Mouse (Mus musculus) 416B (cell line): ENCODE measurements around the gene Lrrn2.

Experiments
- DNase-seq: peaks from one replicate; pipeline ENCODE4 v3.0.0; 2011; ENCODE audit warnings: low read depth

The Lrrn2 gene

DNA sequence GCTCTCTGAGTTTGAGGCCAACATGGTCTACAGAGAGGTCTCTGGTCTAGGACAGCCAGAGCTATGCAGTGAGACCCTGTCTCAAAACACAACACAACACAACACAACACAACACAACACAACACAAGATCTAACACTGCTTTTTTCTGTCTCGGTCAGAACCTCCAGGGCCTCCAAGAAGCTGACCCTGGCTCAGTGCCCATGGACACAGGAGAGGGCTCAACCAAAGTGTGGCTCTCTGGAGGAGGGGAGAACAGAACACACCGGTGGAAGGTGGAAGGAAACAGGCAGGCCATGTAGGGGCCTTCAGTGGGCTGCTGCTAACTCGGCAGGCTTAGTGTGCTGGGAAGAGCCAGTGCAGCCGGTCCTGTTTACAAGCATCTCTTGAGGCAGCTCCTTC is 5.6 kb downstream of the Lrrn2 start:
- no peak for DNase-seq

DNA sequence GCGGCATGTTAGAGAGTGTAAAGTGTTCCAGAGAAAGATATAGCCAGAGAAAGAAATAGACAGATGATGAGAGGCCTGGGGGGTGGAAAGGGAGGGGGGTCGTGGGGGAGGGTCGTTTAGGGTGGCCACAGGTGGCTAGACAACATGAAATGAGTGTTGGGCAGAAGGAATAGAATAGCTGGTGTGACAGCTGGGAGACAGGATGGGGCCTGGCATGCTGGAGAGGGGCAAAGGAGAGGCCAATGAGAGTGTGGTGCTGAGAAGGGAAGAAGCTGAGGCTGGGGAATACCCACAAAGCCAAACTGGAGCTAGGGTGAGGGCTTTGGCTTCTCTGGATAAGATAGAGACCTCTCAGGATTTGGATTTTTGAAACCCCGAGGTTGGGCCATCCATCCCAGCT is 6.6 kb downstream of the Lrrn2 start:
- DNase-seq, result no peak

DNA sequence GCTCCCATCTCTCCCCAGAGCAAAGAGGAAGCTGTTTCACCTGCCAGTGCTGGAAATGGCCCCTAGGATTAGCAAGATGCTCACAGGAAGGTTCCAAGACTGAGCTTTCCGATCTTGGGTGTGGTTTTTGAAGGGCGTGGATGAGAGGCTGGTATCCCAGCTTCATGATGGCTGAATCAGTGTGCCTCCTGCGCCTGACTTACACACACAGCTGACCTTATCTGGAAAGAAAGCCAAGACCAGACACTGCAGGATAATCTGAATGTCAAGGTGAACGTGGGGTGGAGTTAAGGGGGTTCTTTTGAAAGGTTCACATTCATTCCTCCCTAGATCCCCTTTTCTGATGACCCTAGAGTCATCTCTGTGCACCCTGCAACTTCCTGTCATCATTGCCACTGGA is 8.7 kb downstream of the Lrrn2 start:
- DNase-seq, result no peak

DNA sequence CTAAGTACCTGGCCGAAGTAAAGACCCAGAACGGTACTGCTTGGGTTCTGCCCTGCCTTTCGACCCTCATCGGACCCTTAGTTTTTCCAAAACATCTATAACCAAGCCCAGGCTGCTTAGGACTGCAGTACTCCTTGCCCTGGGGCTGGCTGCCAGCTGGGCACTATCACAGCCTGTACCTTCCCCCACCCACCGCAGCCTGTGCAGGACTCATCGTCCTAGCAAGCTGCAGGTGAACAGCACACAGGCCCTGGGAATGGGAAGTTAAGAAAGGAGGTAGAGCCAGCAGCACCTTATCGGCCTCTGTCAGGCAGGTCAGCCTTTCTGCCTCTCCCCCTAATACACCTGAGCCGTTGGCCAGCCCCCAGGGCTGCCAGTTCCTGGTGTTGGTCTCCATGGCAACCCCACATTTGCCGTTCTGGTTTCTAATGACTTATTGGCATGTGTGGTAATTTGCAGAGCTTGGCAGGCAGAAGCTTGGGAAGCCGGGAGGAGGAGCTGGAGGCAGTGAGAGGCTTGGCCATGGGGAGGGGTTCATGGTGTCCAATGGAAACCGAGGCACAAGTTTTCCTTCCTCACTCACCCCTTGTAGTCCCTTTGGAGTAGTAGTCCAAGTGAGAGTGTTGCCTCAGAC is 10.2 kb downstream of the Lrrn2 start:
- DNase-seq, result no peak

DNA sequence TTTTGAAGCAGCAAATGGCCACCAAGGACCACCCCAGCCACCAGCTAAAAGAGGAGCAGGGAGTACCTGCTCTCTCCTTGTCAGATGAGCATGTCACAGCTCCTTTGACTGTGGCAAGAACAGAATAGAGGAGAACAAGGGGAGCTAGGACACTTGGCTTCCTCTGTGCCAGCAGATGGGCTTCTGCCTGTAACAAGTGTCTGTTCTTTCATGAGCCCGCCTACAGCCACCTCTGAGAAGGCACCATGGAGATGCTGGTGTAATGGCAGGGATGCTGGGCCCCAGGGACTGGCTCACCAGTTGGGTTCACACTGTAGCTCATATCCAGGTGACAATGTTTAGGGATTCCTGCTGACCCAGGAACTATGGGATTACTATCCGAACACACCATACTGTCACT is 12.0 kb downstream of the Lrrn2 start:
- no peak for DNase-seq

DNA sequence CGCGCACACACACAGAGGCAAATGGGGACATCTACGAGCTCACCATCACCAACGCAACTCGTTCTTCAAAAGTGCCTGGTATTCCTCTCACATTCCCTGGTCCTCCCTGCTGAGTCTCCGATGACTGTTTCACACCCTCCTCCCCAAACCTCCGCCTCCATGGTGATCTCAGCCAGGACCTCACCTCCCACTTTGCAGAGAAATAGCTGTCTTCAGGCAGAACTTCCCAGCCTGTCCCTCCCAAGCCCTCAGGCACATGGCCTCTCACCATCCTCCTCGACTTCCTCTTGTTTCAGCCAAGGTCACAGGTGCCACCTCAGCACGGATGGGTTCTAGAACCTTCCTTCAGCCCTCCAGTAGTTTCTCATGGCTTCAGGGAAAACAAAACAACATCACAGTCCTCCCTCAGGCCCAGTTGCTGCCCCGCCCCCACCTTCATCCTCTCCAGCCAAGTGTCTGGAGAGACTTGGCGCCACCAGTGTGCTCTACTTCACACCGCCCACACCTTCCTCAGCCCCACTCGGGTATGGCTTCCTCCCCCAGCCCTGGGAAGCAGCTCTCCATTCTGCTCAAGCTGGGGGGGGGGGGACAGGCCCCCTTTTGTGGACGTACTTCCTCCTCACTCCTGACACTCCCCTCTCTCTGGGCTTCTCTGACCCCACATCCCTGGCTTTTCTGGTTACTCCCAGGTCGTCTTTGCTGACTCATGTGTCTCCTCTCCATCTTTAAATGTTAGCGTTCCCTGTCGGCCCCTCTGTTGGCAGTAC is 13.4 kb downstream of the Lrrn2 start:
- DNase-seq, result no peak

DNA sequence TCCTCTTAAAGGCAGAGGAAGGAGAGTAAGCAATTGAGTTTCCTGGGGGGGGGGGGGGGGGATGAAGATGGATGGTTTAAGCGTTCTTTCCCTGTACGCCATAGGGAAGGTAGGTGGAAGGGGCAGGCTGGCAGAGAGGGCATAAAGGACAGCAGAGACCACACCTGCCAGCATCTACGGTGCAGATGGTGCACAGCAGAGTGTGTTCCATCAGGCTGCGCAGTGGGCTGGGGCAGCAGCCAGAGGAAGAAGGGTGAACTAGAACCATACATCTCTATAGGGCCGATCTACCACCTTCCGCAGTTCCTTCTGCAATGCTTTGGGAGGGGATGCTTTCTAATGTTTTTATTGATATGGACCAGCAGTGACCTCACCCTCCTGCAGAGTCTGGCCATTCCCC is 19.0 kb downstream of the Lrrn2 start:
- DNase-seq, result no peak

DNA sequence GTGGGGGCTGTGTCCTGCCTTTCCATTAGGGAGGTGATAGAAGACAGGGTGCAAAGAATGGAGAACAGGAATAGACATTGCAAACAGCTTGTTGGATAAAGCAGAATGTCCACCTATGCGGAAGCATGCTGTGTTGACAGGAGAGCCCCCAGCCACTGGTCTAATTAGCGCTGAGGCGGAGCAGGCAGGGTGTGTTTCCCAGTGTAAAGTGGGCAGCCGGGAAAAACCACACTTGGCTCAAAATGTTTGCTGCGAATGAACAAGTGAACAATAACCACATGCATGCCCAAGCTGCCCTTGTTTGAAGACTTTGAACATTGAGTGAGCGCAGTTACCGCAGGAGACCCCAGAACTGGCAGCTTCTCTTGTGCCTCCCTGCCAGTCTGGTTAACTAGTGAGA is 19.6 kb downstream of the Lrrn2 start:
- no peak for DNase-seq

DNA sequence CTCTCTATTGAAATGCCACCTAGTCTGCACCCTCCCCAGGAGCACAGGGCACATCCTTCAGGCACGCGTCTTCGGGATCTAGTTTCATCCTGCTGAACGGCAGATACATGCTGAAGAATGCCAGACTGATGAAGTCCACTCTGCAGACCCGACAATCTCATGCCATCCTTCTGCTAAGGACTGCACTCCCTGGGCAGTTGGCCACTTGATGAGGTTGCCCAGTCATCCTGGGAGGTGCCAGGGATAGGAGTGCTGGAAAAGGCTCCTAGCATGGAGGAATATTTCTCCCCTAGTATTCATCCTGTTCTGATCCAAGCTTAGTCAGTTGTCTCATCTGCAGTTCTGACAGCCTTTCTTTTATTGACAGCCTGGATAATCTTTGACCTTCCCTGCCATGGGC is 20.9 kb downstream of the Lrrn2 start:
- no peak for DNase-seq

DNA sequence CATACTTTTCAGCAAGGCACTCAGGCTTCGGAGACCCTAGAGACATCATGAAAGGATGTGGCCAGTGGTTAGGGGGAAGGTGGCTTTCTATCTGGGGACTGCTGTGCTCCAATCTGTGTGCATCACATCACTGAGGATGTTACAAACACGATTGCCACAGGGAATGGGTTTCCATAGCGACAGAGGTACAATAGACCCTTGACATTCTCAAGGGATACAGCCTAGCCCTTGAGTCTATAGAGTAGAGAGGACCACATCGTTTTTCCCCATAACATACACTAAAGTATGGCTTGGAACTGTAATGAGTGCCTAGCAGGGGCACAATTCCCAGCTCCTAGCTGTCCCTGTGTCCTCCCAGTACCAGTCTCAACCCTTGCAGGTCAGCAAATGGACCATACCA is 23.4 kb downstream of the Lrrn2 start:
- no peak for DNase-seq

DNA sequence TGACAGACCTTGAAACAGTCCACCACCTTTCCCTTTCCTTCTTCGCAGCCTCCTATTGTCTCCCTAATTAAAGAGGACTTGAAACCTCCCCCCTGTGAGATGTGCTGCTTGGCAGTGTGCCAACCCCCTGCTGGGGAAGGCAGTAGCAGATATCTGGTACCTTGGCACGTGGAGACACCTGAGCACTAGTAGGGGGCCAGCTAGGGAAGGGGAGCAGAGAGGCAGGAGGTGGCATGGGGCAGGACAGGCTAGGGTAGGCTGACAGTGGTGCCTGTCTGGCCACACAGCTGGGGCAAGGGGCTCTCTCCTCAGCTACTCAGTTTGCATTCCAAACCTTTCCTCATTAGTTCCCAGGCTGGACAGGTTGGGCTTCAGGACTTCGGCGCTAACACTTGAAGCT is 29.0 kb downstream of the Lrrn2 start:
- DNase-seq, result no peak

DNA sequence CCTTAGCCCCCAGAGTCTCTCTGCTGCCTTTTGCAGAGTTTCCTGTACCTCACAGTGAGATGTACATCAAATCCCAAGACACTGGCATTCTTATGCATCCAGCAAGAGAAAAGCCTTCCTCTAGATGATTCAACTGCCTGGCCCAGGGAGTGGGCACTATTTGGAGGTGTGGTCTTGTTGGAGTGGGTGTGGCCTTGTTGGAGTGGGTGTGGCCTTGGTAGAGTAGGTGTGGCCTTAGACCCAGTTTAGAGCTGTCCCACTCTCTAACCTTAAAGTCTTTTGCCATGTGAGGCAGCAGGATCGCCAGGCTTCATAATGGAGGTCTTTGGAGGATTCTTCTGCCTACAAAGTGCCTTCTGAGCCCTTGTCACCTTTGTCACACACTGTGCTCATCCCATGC is 29.9 kb downstream of the Lrrn2 start:
- no peak for DNase-seq

DNA sequence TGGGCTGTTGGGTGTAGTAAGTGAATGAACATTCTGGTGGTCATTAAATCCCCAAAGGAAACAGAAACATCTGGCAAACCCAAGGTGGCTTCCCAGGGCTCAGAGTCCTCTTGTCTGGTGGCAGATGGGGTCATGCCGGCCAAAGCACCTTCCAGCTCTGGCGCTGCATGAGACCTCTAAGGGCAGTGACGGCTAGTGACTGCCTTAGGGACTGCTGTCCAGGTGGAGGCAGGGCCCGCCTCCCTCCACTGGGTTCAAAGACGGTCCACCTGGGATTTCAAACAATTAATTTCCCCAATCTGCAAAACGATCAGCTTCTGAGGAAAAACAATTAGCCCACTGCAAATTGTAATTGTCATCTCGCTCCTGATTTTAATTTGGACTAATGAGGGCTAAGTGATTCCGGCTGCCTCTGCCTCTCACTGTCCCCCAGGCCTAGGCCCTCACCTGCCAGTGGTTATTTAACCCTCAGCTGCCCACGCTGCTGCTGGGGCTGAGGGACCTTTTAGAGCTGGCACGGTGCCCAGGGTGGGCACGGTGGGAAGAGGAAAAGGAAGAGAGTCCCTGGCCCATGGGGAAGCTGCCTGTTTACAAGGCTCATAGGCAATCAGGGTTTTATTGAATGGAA is 30.5 kb downstream of the Lrrn2 start:
- no peak for DNase-seq

DNA sequence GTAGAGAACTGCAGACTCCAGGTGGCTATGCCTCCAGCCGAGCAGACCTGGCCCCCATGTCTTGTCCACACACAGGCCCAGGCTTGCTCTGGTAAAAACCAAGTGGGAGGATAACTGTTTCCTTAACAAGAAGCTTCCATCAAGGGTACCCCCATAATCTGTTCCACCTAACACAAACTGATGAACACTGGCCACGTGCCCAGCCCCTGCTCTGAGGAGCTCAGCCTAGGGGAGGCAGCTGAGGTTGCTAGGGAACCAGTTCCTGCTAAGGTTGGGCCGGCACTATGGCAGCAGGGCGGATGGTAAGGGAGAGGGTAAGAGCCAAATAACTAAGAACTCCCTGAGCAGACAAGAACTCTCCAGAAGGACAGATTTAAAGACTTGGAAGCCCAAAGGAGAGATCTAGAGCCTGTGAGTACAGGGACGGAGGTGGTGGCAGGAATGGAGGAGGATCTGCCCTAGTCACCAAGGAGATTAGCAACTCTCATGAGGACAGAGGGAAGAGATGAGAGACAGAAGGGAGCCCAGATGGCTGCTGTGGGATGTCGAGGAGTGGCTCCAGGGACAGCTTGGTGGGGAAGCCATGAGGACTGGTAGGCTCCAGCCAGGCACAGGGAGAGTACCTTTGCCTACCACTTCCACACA is 35.9 kb downstream of the Lrrn2 start:
- DNase-seq, result no peak

DNA sequence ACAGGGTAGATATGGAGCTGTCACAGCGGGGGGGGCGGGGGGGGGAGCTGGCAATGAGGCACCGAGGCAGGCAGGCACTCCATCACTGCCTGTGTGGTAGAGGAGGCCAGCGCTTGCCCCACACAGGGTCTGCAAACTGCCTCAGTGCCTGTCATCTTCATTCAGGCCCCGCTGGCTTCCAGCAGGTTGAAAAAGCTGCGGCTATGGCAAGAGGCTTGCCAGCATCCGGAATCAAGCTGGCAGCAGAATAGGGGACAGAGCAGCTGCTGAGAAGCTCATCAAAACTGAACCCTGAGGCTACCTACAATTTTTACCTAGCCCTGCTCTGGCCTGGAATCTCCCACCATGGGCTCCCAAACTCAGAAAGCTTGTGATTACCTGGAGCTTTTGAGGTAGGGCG is 37.5 kb downstream of the Lrrn2 start:
- no peak for DNase-seq

DNA sequence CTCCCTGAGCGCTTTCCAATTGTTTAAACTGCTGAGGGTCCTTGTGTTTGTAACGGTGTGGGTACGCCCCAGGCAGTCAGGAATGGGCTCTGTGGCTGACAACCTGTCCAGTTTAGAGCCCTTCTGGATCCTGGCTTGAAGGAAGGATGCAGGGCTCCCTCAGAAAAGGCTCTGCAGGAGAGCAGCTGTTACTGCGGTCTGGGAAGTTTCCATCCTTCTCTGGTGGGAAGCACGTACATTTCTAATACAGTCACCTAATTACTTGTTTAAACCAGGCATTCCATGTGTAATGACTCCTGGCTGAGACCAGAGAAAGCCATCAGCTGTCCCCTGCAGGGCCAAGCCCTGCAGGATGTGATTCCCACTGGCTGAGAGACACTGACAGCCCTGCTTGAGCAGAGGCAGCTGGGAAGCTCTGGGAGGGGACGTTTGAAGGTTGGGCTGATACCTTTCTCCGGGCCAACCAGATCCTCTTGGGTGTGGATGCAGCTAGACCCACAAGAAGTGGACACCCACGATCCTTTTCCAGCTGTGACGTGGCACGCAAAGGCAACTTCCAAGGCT is 38.1 kb downstream of the Lrrn2 start:
- DNase-seq, result no peak

DNA sequence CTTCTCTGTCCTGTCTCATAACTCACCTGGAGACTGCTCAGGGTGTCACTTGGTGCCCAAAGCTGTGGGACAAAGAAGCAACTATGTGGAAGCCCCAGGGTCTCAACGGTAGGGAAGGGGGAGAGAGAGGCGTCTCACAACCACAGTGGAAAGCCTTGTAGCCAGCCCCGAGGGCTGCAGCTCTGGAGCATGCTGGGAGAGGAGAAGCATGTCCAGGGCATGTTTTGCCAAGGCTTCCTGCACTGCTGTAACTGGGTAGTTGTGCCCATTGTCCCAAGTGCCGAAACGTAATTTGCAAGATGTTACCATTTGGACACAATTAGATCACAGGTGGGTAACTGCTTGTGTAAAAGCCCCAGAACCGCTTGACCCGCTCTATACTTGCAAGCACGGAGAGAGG is 39.2 kb downstream of the Lrrn2 start:
- no peak for DNase-seq

DNA sequence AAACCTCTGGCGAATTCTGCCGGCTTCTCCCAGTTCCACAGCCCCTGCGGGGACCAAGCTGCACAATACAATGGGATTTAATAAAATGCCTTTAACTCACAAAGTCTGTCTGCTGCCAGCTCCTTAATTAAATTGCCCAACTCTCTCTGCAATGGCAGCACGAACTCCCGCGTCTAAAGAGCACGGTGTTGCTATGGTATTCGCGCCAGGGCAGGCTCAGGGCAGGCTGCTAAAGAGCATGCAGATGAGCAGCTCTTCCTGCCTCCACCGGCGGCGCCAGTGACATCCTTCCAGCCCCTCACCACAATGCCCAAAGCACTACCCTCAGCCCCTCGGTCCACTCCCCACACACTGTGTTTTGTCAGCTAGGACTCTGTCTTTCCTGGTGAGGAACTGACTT is 41.0 kb downstream of the Lrrn2 start:
- no peak for DNase-seq

DNA sequence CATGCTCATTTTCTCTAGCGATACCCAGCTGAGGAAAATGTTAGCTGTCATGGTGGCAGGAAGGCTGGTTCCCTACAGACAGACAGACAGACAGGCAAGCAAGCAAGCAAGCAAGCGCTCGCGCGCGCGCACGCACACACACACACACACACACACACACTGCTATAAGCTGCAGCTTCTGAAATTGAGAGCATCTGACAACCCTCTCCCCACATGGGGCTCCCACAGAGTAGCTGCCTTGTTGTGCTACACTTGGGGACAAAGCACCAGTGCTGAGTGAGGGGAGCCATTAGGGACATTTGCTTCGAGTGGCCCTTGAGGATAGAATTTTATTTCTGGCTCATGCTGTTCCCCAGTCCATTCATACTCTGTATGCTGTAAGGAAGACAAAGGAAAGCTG is 42.2 kb downstream of the Lrrn2 start:
- no peak for DNase-seq

DNA sequence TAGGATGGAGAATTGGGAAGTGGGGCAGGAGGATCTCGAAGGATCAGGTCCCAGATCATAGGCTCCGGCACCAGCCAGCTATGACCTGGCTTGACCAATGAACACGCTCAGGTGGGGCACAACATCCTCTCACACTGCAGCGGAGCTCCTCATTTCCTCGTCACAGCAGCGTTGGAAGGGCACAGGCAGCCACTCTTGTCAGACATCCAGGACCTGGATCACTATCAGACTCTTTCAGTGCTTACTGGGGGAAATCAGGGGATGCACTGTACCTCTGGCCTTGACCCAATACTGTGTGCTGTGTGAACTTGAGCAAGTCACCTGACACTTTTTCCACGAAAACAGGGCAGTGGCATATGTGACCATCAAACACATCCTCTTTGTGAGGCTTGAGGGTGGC is 45.2 kb downstream of the Lrrn2 start:
- DNase-seq, result no peak

DNA sequence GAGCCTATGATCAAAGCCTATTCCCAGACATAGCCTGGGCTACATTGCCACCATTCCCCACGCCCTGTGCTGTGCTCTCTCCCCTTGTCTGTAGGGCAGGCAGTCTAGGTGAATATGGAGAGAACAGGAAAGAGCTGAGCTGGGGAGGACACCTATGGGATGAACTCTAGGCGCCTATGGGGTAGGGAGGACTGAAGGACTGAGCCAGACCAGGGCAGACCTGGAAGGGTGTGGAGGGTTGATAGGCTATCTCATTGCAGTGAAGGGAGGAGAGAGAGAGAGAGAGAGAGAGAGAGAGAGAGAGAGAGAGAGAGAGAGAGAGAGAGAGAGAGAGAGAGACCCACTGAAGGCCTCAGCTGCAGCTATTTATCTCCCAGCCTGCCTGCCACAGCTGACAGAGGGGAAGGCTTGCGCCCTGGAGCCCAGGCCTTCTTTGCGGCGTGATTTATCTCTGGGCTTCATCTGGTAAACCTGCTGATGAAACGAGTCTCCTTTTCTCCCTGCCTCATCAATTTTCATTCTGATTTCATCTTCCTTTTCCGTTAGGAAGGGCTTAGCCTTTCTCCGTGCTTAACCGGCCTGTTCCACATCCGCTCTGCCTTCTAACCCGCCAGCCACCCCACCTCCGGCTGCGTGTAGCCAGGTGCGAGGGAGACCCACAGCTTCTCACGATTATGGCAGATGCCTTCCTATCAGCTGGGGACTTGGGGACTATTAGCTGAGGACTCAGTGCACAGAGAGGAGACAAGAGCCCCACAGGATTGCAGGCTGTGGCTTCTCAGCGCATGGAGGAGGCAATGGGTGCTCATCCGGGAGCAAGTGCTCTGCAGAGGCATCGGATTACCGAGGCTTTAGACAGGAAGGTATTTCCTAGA is 48.2 kb downstream of the Lrrn2 start:
- DNase-seq, result no peak

DNA sequence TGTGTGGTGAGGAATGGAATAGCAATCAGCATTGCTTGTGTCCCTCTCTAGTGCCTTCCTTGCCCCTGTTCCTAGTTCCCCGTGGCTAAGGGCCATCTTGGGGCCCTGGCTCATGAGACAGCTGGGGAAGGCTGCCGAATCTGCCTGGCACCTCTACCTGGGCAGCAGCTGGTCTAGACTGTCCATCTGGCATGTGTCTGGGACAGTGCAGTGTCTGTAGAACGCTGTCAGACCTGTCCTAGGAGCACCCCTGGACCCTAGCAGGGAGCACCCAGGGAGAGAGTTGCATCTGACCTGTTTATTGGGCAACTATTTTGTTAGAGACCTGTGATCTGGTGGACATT is 48.8 kb downstream of the Lrrn2 start:
- no peak for DNase-seq
